Mouse (Mus musculus): Measurements from ENCODE around the gene Spin1. TPM values are rescaled to one million over a fixed set of nuclear protein-coding genes. Genes with fewer than 3 reads are reported as not detected.
A peak's percentile ranks its signal among the peaks of the same experiment; 100 is the strongest.

The Spin1 gene
- total and polyA plus RNA-seq, 3 experiments, result 16.6 to 47.3 (median 23.7) TPM

DNA sequence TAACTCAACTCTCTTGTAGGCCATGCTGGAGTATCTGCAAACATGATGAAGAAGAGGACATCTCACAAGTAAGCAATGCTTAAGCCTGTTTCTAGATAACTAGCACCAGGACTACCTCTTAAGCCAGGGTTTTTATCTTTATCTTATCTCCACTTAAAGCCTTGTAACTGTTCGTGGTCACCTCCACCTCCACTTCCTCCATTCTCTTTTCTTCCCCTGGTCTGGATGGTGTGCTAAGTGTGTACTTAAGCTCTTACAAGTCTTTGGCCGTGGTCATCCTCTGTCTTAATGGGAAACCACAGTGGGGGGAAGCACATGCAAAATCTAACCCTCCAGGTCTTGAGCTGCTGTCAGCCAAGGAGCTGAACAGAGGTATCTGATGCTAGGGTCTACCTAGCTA is 27.2 kb downstream of the Spin1 start (continued):
- no peak for TF ChIP-seq ZC3H11A (IDR thresholded peaks at IDR 0.05; ENCODE audit: low read depth, low read length)

DNA sequence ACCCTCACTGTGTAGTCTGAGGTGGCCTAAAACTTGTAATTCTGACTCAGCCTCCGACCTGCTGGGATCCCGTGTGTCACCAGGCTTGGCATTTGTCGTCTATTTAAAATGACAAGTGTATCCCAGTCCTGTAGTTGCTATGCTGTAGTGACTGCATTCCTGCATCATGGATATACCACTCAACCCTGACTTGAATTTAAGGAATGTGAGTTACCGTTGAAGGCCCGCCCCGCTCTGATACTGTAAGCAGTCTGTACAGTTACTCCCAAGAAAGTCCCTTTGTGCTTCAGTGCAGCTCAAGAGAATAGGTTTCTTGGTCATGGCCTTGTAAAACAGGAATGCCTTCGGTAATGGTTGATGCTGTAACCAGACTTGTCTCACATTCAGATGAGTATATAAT is 27.7 kb downstream of the Spin1 start:
- no peak for DNase-seq (ENCODE audit: low read depth, low spot score)
- 0 out of 2 replicates have a peak overlapping the region, but pooled peaks have one; percentile 62 for H3K27ac ChIP-seq (ENCODE audit: control insufficient read depth, low read depth, low read length)
- H3K4me3 ChIP-seq (ENCODE audit: control insufficient read depth in 1 of 2, insufficient read depth in 1 of 2, low read depth in 2 of 2, low read length in 2 of 2), result no peak overlapping the region
- no peaks in the 10 kb centered on the region for H3K9me3 ChIP-seq (replicated peaks; ENCODE audit: insufficient read depth, low read length)
- TF ChIP-seq TCF12 (IDR thresholded peaks at IDR 0.05; ENCODE audit: low read depth, low read length) (no peak), ZKSCAN1 (IDR thresholded peaks at IDR 0.05; ENCODE audit: low read depth, low read length) (no peak), POLR2A (IDR thresholded peaks at IDR 0.05; ENCODE audit: control insufficient read depth in 1 of 2, insufficient read depth in 1 of 2, low read depth in 1 of 2, low read length in 2 of 2, poor library complexity in 1 of 2) (no peak), MYC (IDR thresholded peaks at IDR 0.05; ENCODE audit: low read depth, low read length) (no peak)
- peaks cover 20% of the 10 kb centered on the region for H3K79me2 ChIP-seq (ENCODE audit: control insufficient read depth, insufficient read depth, low read length, poor library complexity)
- no peaks in the 10 kb centered on the region for H3K27me3 ChIP-seq (ENCODE audit: control insufficient read depth in 1 of 2, insufficient read depth in 2 of 2, low read length in 2 of 2)
- H3K36me3 ChIP-seq (ENCODE audit: control insufficient read depth in 1 of 2, insufficient read depth in 2 of 2, low read length in 2 of 2), result peaks cover 9 to 54% of the 10 kb centered on the region in 2 experiments
- peaks cover 29 to 44% of the 10 kb centered on the region in 2 experiments for H3K4me1 ChIP-seq (ENCODE audit: control insufficient read depth in 1 of 2, insufficient read depth in 2 of 2, low read length in 2 of 2)
- H3K9ac ChIP-seq (ENCODE audit: control insufficient read depth, low read depth, low read length, poor library complexity, severe bottlenecking), result no peak overlapping the region

DNA sequence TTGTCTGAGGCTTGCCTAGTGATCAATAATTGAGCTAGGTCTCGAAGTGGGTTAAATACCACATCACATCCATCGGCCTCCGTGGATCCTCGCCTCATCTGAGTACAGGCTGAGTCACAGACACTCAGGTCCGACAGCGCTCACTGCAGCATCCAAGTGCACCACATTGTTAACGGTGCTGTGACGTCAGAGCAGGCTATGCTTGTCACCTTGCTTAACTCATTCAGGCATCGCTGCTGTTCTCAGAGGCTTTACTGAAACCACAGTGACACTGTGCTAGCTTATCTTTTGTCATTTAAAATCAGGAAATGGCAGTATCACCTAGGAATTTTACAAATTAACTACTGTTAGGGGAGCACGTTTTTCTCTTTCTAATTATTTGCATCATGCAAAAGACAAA is 30.5 kb downstream of the Spin1 start:
- no peaks in the 10 kb centered on the region for H3K9me3 ChIP-seq (replicated peaks; ENCODE audit: insufficient read depth, low read length)
- H3K4me3 ChIP-seq (ENCODE audit: control insufficient read depth in 1 of 2, insufficient read depth in 1 of 2, low read depth in 2 of 2, low read length in 2 of 2), result no peak overlapping the region
- peaks cover 15% of the 10 kb centered on the region for H3K79me2 ChIP-seq (ENCODE audit: control insufficient read depth, insufficient read depth, low read length, poor library complexity)
- peak; percentile 37 for DNase-seq (ENCODE audit: low read depth, low spot score)
- no peak for TF ChIP-seq POLR2AphosphoS5 (IDR thresholded peaks at IDR 0.05; ENCODE audit: borderline replicate concordance, low read depth, low read length)
- TF ChIP-seq POLR2A (IDR thresholded peaks at IDR 0.05; ENCODE audit: control insufficient read depth in 1 of 2, insufficient read depth in 1 of 2, low read depth in 1 of 2, low read length in 2 of 2, poor library complexity in 1 of 2), result no peak
- no peak for TF ChIP-seq E2F4 (IDR thresholded peaks at IDR 0.05; ENCODE audit: borderline replicate concordance, low read depth, low read length)
- TF ChIP-seq UBTF (IDR thresholded peaks at IDR 0.05; ENCODE audit: borderline replicate concordance, insufficient read depth, low read depth, low read length), result no peak
- TF ChIP-seq TAL1 (IDR thresholded peaks at IDR 0.05; ENCODE audit: low read length), result no peak
- TF ChIP-seq TBP (IDR thresholded peaks at IDR 0.05; ENCODE audit: low read depth, low read length), result no peak
- no peak for TF ChIP-seq ZC3H11A (IDR thresholded peaks at IDR 0.05; ENCODE audit: low read depth, low read length)
- no peak for TF ChIP-seq ZKSCAN1 (IDR thresholded peaks at IDR 0.05; ENCODE audit: low read depth, low read length)
- no peak for TF ChIP-seq BHLHE40 (IDR thresholded peaks at IDR 0.05; ENCODE audit: borderline replicate concordance, low read depth, low read length)
- peak; percentile 16 to 35; a peak in 2 of 4 replicates for TF ChIP-seq EP300 (IDR thresholded peaks at IDR 0.05; ENCODE audit: low read depth in 1 of 2, low read length in 2 of 2)
- no peak for TF ChIP-seq GATA1 (IDR thresholded peaks at IDR 0.05; ENCODE audit: low read depth, low read length)
- no peak for TF ChIP-seq HCFC1 (IDR thresholded peaks at IDR 0.05; ENCODE audit: low read depth, low read length)
- TF ChIP-seq MEF2A (IDR thresholded peaks at IDR 0.05; ENCODE audit: extremely low read depth, insufficient replicate concordance, low read depth, low read length, poor library complexity, severe bottlenecking), result no peak
- TF ChIP-seq NELFE (IDR thresholded peaks at IDR 0.05; ENCODE audit: low read depth, low read length), result no peak
- peak; percentile 65 for TF ChIP-seq ETS1 (IDR thresholded peaks at IDR 0.05; ENCODE audit: low read depth, low read length)
- TF ChIP-seq NRF1 (IDR thresholded peaks at IDR 0.05; ENCODE audit: insufficient read depth, low read depth, low read length, poor library complexity, severe bottlenecking), result no peak
- TF ChIP-seq TCF12 (IDR thresholded peaks at IDR 0.05; ENCODE audit: low read depth, low read length), result no peak
- TF ChIP-seq ZMIZ1 (IDR thresholded peaks at IDR 0.05; ENCODE audit: low read depth, low read length), result no peak
- TF ChIP-seq RCOR1 (IDR thresholded peaks at IDR 0.05; ENCODE audit: low read depth, low read length), result 0 out of 2 replicates have a peak, but pooled peaks have one; percentile 11
- TF ChIP-seq MXI1 (IDR thresholded peaks at IDR 0.05; ENCODE audit: low read depth, low read length), result no peak
- 0 out of 2 replicates have a peak, but pooled peaks have one; percentile 9 for TF ChIP-seq ELF1 (IDR thresholded peaks at IDR 0.05; ENCODE audit: low read depth, low read length)
- H3K36me3 ChIP-seq (ENCODE audit: control insufficient read depth in 1 of 2, insufficient read depth in 2 of 2, low read length in 2 of 2), result peaks cover 9 to 48% of the 10 kb centered on the region in 2 experiments
- H3K27me3 ChIP-seq (ENCODE audit: control insufficient read depth in 1 of 2, insufficient read depth in 2 of 2, low read length in 2 of 2), result no peaks in the 10 kb centered on the region
- no peak overlapping the region for H3K9ac ChIP-seq (ENCODE audit: control insufficient read depth, low read depth, low read length, poor library complexity, severe bottlenecking)
- H3K27ac ChIP-seq (ENCODE audit: control insufficient read depth, low read depth, low read length), result peak overlapping the region; percentile 25; the same call in 1 of the 2 replicates
- peaks cover 29 to 40% of the 10 kb centered on the region in 2 experiments for H3K4me1 ChIP-seq (ENCODE audit: control insufficient read depth in 1 of 2, insufficient read depth in 2 of 2, low read length in 2 of 2)

All from MEL (cell line).